Mouse (Mus musculus): Measurements from ENCODE around the gene Slc35f2. TPM values are rescaled to one million over a fixed set of nuclear protein-coding genes. Genes with fewer than 3 reads are reported as not detected.

The Slc35f2 gene
- polyA plus RNA-seq, 1 experiment from 2014 or later, result 7.9 TPM

DNA sequence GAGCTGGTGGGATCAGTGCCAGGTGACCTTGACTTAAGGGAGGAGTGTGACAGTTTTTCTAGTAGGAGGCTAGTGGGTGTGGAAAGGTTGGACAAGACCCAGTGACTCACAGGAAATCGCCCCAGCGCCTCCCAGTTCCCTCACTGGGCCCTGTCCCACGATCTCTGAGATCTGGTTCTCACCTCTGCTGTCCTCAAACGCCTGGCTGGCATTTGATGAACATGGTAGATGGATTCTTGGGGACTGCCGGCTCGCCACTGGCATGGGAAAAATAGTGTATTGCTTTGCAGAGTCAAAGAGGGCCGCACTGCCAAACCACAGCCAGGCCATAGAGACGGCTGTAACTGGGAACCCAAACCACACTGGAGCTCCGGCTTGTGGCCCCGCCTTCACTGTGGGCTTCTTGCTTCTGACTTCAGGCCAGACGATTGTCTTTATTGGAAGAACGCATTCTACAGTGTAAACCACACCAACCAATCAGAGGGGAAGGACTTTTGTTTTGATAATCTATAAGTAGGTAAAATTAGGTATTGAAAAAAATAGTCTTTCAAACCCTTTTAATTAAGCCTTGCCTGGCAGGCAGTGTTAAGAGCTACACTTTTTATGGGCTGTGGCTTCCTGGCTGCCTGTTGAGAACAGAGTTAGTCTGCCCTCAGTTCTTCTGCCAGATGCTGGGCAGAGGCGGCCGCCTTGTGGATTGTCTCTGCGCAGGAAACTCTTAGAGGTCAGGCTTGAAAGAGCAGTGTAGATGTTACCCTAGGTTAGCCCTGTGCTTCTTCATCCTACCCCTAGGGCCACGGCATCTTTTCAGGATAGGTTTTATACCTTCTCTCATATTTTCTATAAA, 15.4 kb downstream of the Slc35f2 start:
- no peak overlapping the region for H3K4me2 ChIP-seq
- H3K27ac ChIP-seq, result no peak overlapping the region
- WGBS, result 76% methylated on average over 16 of the region's 16 CpGs
- no peak overlapping the region for H3K9ac ChIP-seq
- no peak overlapping the region for H3K4me3 ChIP-seq (replicated peaks)
- no peaks in the 10 kb centered on the region for H3K36me3 ChIP-seq
- no peaks in the 10 kb centered on the region for H3K9me3 ChIP-seq
- no peak for ATAC-seq (ENCODE audit: insufficient read depth, low FRiP score, low read depth)
- H3K27me3 ChIP-seq (replicated peaks), result no peaks in the 10 kb centered on the region
- no peaks in the 10 kb centered on the region for H3K4me1 ChIP-seq

DNA sequence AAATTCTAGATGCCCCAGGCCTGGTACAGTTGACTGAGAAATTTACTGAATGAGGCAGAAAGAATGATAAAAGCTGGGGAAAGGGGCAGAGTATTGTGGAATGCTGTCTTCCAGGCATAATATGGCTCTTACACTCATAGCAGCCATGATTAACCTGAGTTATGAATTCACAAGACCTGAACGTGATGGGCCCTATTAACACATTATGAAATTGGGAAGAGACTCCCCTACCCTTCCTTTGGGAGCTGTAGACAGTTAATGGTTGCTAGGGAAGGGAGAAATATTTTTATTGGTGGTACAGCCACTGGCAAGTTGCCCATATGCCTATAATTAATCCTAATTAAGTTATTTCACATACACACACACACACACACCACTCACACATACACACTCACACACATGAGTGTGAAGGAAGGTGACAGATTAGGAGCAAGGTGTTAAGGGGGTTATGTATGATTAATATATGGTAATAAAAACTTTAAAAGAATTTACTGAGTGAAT, 22.5 kb downstream of the Slc35f2 start:
- H3K27ac ChIP-seq, result no peak overlapping the region
- no peak overlapping the region for H3K9ac ChIP-seq
- no peak overlapping the region for H3K4me3 ChIP-seq (replicated peaks)
- no peaks in the 10 kb centered on the region for H3K27me3 ChIP-seq (replicated peaks)
- no peak overlapping the region for H3K4me2 ChIP-seq
- no peaks in the 10 kb centered on the region for H3K4me1 ChIP-seq
- no peaks in the 10 kb centered on the region for H3K9me3 ChIP-seq
- no peaks in the 10 kb centered on the region for H3K36me3 ChIP-seq
- 62% methylated on average over 1 of the region's 1 CpGs for WGBS
- ATAC-seq (ENCODE audit: insufficient read depth, low FRiP score, low read depth), result no peak

DNA sequence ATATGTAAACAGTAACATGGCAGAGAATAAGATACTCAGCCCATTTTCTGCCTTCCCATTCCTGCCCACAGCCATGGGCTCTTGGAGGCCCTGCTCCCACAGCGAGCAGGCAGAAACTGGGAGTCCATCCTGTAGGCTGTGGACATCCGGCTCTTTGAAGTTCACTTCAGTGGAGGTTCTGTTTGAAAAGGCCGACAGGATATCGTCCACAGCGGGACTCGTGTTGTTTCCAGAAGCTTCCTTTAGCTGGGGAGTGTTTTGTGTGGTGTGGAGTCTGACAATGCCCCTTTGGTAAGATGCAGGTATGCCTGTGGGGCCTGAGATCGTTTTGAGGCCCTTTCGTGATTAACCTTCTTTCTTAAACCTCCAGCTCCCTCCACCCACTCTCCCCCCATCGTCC, 23.2 kb downstream of the Slc35f2 start:
- no peak for ATAC-seq (ENCODE audit: insufficient read depth, low FRiP score, low read depth)
- H3K9me3 ChIP-seq, result no peaks in the 10 kb centered on the region
- no peak overlapping the region for H3K4me2 ChIP-seq
- no peak overlapping the region for H3K4me3 ChIP-seq (replicated peaks)
- no peaks in the 10 kb centered on the region for H3K36me3 ChIP-seq
- WGBS, result 31% methylated on average over 9 of the region's 9 CpGs
- no peaks in the 10 kb centered on the region for H3K4me1 ChIP-seq
- H3K9ac ChIP-seq, result no peak overlapping the region
- no peak overlapping the region for H3K27ac ChIP-seq
- H3K27me3 ChIP-seq (replicated peaks), result no peaks in the 10 kb centered on the region

DNA sequence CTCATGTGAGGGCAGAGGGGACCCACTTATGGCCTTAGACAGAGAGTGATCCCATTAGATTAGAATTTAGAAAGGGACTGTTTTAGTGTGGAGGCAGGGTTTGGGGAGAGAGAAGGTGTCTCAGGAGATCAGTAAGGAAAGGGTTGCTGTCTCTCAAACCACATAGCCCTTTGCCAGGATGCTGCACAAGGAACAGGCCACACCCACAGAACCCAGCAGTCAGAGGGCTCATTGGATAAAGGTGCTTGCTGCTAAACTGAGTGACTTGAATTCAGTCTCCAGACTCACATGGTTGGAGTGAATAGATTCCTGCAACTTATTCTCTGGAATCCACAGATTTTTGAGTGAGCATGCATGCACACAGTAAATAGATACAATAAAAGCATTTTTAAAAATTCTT, 24.0 kb downstream of the Slc35f2 start:
- ATAC-seq (ENCODE audit: insufficient read depth, low FRiP score, low read depth), result no peak
- H3K27ac ChIP-seq, result no peak overlapping the region

DNA sequence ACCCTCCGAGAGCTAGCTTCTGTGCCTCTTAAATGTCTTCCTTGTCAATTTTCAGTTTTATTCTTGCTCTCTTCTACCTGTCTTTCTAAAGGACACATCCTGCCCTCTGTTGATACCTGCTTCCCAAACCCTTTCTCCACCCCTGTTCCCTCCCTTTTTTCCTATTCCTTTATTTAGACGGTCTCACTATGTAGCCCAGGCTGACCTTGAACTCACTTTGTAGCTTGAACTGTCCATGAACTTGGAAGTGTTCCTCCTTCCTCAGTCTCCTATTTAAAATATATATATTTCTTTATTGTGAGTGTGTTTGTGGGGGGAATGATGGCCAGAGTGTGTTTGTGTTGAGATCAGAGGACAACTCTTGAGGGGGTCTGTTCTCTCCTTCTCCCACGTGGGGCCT, 25.0 kb downstream of the Slc35f2 start:
- H3K4me2 ChIP-seq, result no peak overlapping the region
- no peak overlapping the region for H3K9ac ChIP-seq
- H3K9me3 ChIP-seq, result no peaks in the 10 kb centered on the region
- H3K4me3 ChIP-seq (replicated peaks), result no peak overlapping the region
- H3K27me3 ChIP-seq (replicated peaks), result no peaks in the 10 kb centered on the region
- H3K27ac ChIP-seq, result no peak overlapping the region
- ATAC-seq (ENCODE audit: insufficient read depth, low FRiP score, low read depth), result no peak
- WGBS, result 65% methylated on average over 3 of the region's 3 CpGs
- no peaks in the 10 kb centered on the region for H3K4me1 ChIP-seq
- H3K36me3 ChIP-seq, result no peaks in the 10 kb centered on the region

More for the DNA sequence above, 24.0 kb downstream of the Slc35f2 start:
- H3K36me3 ChIP-seq, result no peaks in the 10 kb centered on the region
- H3K4me2 ChIP-seq, result no peak overlapping the region
- H3K9me3 ChIP-seq, result no peaks in the 10 kb centered on the region
- no peak overlapping the region for H3K9ac ChIP-seq
- no peak overlapping the region for H3K4me3 ChIP-seq (replicated peaks)
- H3K27me3 ChIP-seq (replicated peaks), result no peaks in the 10 kb centered on the region
- no peaks in the 10 kb centered on the region for H3K4me1 ChIP-seq

DNA sequence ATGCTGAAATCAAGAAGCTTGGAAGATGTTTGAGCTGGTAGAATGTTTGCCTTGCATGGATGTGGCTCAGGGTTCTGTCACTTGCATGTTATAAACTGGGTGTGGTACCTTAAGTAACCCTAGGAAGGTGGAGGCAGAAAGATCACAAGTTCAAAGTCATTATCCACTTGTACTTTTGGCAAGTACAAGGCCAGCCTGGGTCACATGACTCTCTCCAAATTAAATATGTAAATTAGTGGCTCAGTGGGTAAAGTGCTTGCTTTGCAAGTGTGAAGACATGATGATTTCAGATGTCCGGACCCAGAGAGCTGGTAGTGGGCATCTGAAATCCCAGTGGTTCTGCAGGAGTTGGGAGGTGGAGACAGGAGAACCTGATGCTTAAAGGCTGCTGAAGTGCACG, 25.8 kb downstream of the Slc35f2 start:
- no peak overlapping the region for H3K4me3 ChIP-seq (replicated peaks)
- no peak overlapping the region for H3K9ac ChIP-seq
- no peaks in the 10 kb centered on the region for H3K9me3 ChIP-seq
- no peak for ATAC-seq (ENCODE audit: insufficient read depth, low FRiP score, low read depth)
- H3K4me1 ChIP-seq, result no peaks in the 10 kb centered on the region
- H3K36me3 ChIP-seq, result no peaks in the 10 kb centered on the region
- H3K27ac ChIP-seq, result no peak overlapping the region
- H3K27me3 ChIP-seq (replicated peaks), result no peaks in the 10 kb centered on the region
- no peak overlapping the region for H3K4me2 ChIP-seq
- WGBS, result 82% methylated on average over 2 of the region's 2 CpGs

GRCm38 (mm10) chr9:53802921-53803320, 31.6 kb downstream of the Slc35f2 start:
- no peaks in the 10 kb centered on the region for H3K9me3 ChIP-seq
- H3K27ac ChIP-seq, result no peak overlapping the region
- H3K36me3 ChIP-seq, result no peaks in the 10 kb centered on the region
- no peak overlapping the region for H3K4me3 ChIP-seq (replicated peaks)
- H3K27me3 ChIP-seq (replicated peaks), result no peaks in the 10 kb centered on the region
- H3K4me1 ChIP-seq, result no peaks in the 10 kb centered on the region
- no peak for ATAC-seq (ENCODE audit: insufficient read depth, low FRiP score, low read depth)
- no peak overlapping the region for H3K4me2 ChIP-seq
- H3K9ac ChIP-seq, result no peak overlapping the region
- 93% methylated on average over 7 of the region's 7 CpGs for WGBS

GRCm38 (mm10) chr9:53806496-53807086, 35.3 kb downstream of the Slc35f2 start:
- Histone ChIP-seq H3K4me2 (no peak overlapping the region), H3K9ac (no peak overlapping the region), H3K4me1 (no peaks in the 10 kb centered on the region), H3K27me3 (replicated peaks) (no peaks in the 10 kb centered on the region), H3K4me3 (replicated peaks) (no peak overlapping the region), H3K27ac (no peak overlapping the region), H3K9me3 (no peaks in the 10 kb centered on the region), H3K36me3 (no peaks in the 10 kb centered on the region)
- no peak for ATAC-seq (ENCODE audit: insufficient read depth, low FRiP score, low read depth)
- WGBS, result 20% methylated on average over 7 of the region's 7 CpGs

DNA sequence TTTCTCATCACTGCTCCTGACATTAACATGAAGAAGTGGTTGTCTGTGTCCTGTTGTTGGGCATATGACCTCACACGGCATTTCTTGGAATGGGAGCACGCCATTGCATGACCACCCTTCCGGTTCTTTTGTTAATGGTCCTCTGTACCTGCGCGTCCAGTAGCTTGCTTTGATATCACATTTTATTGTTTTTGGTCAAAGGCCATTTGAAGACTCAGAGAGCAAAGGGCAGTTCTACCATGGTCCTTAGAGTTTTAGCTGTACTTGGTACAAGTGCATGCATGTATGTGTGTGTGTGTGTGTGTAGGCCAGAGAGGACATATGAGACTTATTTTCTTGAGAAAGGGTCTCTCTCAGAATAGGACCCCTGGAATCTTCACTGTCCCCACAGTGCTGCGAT, 42.1 kb downstream of the Slc35f2 start:
- WGBS, result 92% methylated on average over 6 of the region's 6 CpGs
- no peak overlapping the region for H3K9ac ChIP-seq
- H3K36me3 ChIP-seq, result no peaks in the 10 kb centered on the region
- H3K9me3 ChIP-seq, result no peaks in the 10 kb centered on the region
- no peak overlapping the region for H3K4me2 ChIP-seq
- H3K27ac ChIP-seq, result no peak overlapping the region
- H3K27me3 ChIP-seq (replicated peaks), result no peaks in the 10 kb centered on the region
- no peak overlapping the region for H3K4me3 ChIP-seq (replicated peaks)
- no peak for ATAC-seq (ENCODE audit: insufficient read depth, low FRiP score, low read depth)
- H3K4me1 ChIP-seq, result no peaks in the 10 kb centered on the region

GRCm38 (mm10) chr9:53818760-53819159, 47.4 kb downstream of the Slc35f2 start:
- Histone ChIP-seq H3K4me3 (replicated peaks) (no peak overlapping the region), H3K36me3 (no peaks in the 10 kb centered on the region)

DNA sequence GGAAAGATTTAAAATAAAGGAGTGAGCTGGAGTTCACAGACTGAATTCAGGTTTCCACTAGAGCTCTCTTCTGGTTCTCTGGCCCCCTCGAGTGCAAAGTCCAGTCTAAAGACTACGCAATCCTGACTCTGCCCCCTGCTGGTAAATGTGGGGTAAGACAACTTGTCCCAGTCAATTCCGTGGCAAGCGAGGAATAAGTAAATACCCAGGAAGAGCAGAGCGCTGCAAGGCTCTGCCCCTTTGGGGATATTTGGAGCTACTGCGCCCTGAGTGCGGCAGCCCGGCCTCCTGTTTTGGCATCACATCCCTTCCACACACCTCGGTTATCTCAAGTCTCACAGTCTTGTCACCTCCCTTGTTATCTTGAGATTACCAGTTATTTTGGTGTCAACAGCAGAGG, 54.0 kb downstream of the Slc35f2 start:
- H3K27ac ChIP-seq, result no peak overlapping the region
- ATAC-seq (ENCODE audit: insufficient read depth, low FRiP score, low read depth), result no peak
- H3K36me3 ChIP-seq, result no peaks in the 10 kb centered on the region
- no peak overlapping the region for H3K4me3 ChIP-seq (replicated peaks)
- H3K9me3 ChIP-seq, result no peaks in the 10 kb centered on the region
- H3K9ac ChIP-seq, result no peak overlapping the region
- H3K4me1 ChIP-seq, result no peaks in the 10 kb centered on the region
- WGBS, result 6% methylated on average over 9 of the region's 9 CpGs
- H3K4me2 ChIP-seq, result no peak overlapping the region
- no peaks in the 10 kb centered on the region for H3K27me3 ChIP-seq (replicated peaks)

More at GRCm38 (mm10) chr9:53818760-53819159, 47.4 kb downstream of the Slc35f2 start:
- no peak for ATAC-seq (ENCODE audit: insufficient read depth, low FRiP score, low read depth)
- H3K4me2 ChIP-seq, result no peak overlapping the region
- no peak overlapping the region for H3K27ac ChIP-seq
- no peak overlapping the region for H3K9ac ChIP-seq
- WGBS, result 30% methylated on average over 4 of the region's 4 CpGs
- H3K9me3 ChIP-seq, result no peaks in the 10 kb centered on the region
- no peaks in the 10 kb centered on the region for H3K27me3 ChIP-seq (replicated peaks)
- no peaks in the 10 kb centered on the region for H3K4me1 ChIP-seq

DNA sequence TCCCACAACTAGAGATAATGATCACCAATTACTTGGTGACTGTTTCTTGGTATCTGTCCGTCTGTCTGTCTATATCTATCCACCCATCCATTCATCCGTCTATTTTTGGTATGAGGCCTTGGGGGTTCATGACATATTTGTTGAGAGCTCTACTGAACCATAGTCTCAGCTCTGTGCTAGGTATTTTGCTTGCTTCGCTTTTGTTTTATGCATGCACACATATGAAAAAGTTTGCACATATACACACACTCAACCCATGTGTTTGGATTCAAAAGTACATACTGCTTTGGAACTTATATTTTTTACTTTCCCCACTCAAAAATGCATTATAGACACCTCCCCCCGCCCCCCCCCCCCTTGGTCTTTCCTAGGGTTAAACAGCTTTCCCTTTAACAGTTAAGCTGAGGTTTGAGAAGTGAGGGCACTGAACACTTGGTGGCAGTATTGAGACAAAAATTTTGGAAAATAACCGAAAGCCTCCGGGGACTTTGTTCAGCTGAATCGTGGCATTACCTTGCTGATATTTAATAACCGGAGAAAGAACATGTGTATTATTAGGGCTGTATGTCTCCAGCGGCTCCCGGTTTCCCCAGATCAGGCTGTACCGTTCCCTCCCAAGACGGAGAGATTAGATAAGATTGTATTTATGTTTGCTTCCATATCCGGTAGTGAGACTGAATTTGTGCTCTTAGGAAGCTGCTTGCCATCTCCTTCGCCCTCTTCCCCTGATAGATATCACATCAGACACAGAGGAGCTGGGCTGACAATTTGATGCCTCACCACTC, 57.9 kb downstream of the Slc35f2 start:
- ATAC-seq (ENCODE audit: insufficient read depth, low FRiP score, low read depth), result no peak
- WGBS, result 15% methylated on average over 14 of the region's 14 CpGs

More for the DNA sequence above, 57.9 kb downstream of the Slc35f2 start:
- H3K9me3 ChIP-seq, result no peaks in the 10 kb centered on the region
- peak overlapping the region; percentile 40 for H3K4me3 ChIP-seq (replicated peaks)
- H3K27me3 ChIP-seq (replicated peaks), result no peaks in the 10 kb centered on the region
- no peak overlapping the region for H3K27ac ChIP-seq
- H3K36me3 ChIP-seq, result no peaks in the 10 kb centered on the region
- H3K4me1 ChIP-seq, result no peaks in the 10 kb centered on the region
- H3K9ac ChIP-seq, result no peak overlapping the region
- peak overlapping the region; percentile 57 for H3K4me2 ChIP-seq
